Mouse (Mus musculus) adrenal gland, postnatal 14 days (tissue): ENCODE results near the gene Nrap. TPM values are rescaled to one million over a fixed set of nuclear protein-coding genes. Genes with fewer than 3 reads are reported as not detected.

ENCODE experiments used
- DNase-seq: peaks from one replicate; pipeline ENCODE4 v3.0.0; 2021; ENCODE audit warnings: mixed read lengths
- total RNA-seq: library from RNA; stranded (reverse); gene quantifications from 2 replicates; pipeline ENCODE4 v1.2.3, GENCODE M21; 2021

Gene Nrap
- total RNA-seq, 1 experiment from 2014 or later, result 0.11 TPM

DNA sequence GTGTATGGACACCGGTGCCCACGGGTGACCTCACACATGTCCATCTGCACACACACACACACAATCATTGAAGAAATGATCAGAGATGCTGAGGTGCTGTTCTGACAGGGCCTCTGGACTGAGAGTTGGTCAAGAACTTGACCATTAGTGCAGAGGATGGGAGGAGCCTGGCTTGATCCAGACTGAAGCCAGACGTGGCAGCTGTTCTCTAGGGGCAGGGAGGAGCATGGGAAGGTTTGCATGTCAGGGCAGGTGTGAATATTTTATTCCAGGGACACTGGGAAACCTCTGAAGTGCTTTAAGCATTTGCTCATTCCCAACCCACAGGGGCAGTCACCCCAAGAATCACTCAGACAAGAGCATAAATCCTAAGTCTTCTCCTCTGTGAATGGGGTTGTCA is 92.6 kb downstream of the Nrap start:
- no peak for DNase-seq

DNA sequence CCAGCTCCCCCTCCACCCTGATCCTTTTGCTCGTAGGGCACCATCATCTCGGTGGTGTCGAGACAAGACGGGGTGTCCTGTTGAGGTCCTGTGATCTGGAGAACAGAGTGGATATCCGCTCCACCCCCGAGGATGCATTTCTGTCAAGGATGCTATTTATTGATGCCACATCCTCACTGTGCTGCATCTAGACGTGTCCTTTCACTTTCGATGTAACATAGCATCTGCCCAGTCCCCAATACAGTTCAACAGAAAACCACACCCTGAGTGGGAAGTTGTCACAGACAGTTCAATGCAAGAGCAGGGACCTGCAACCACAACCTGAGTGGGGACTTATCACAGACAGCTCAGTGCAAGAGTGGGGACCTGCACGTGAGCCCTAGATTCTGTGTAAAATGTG is 93.2 kb downstream of the Nrap start:
- no peak for DNase-seq

DNA sequence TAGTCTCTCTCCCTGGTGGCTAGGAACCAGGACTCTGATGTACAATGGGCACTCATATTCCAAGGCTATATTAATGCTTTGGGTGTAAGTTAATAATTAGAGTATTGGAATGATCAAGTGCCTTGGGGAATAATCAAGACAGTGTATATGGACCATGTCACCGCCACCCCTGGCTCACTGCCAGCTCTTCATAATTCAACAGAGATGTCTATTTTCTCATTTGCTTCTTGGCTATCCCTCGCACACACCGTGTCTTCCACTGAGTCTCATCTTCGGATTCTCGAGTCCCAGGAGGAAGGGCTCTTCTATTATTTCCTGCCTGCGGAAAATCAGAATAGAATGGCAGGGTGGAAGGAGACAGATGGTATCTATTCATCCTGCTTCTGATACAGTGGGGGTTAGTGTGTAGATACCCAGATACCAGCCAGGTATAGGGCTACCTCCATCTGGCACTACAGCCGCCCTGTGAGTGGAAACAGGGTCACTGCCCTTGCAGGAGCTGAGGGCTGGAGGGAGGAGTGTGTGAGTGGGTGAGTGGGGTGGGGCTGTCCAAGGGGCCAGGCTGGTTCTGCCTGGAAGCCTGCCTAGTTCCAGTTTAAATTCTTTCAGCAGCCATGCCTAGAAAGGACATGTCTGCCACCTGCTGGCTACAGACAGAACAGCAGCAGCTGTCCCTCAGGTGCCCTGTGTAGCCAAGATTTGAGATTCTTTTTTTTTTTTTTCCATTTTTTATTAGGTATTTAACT is 95.0 kb downstream of the Nrap start:
- DNase-seq, result peak; percentile 82

DNA sequence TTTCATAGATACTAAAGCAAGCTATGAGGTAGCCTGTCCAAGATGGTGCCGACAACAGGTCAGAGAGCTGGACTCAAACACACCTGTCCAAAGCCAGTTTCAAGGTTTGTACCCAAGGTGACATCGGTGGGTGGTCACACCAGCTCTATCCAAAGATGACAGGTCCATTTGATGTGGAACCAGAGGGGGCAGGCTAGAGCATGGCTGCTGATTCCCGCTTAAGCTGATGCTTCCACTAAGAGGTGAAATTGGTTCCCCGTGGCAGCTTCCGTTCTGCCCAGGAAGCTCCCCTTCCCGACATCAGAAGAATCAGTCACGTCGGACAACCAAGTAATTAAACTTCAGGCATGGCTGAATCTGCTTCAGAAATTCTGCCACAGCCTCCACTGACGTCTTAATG is 97.5 kb downstream of the Nrap start:
- no peak for DNase-seq

DNA sequence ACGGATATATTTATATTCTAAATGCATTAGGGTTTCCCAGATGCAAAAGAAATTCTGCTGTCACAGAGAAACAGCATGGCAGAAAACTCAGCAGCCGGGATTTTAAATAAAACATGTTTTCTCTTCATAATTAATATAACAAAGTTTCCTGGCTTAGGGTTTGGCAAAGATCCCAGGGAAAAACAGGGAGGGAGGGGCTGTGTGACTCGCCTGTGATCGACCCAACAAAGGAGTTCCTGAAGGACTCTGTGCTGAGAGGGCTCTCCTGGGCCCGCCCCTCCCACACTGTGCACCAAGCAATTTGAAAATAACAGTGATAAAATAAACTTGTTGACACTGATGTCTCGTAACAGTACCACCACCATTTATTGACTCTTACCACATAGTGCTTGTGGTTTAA is 97.9 kb downstream of the Nrap start:
- DNase-seq, result peak; percentile 39

DNA sequence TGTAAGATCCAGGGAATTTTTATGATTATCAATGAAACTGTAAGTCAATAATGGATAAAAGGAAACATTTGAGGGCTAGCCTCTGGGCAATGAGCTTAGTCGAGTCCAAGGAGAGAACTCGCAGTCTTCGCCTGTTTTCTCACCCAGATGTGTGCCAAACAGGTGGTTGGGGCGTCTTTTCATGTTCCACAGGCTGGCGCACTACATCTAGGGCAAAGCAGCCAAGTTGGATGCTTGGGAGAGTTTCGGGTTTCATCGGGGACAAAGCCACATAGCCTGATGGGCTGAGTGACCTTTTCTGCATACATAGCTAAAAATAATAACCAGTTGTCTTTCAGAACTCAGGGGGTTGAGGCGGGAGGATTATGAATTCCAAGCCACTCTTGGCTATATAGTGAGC is 100.2 kb downstream of the Nrap start:
- DNase-seq, result no peak

DNA sequence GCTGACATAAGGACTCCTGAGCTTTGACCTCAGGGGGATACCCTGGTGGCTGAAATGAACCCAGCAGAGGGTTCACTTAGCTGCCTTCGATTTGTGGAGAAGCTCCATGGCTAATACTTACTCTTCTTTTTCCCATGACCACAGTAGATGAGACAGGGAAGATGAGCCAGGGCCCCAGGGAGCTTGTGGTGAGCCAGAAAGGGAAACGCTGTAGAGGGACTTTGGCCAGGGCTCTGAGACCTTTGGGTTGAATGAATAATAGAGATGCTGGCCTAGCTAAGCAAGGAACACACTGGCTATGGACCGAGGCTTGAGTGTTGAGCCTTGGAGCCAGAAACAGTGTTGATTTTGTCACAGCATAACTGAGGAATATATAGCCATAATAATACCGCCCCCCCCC is 101.4 kb downstream of the Nrap start:
- no peak for DNase-seq

DNA sequence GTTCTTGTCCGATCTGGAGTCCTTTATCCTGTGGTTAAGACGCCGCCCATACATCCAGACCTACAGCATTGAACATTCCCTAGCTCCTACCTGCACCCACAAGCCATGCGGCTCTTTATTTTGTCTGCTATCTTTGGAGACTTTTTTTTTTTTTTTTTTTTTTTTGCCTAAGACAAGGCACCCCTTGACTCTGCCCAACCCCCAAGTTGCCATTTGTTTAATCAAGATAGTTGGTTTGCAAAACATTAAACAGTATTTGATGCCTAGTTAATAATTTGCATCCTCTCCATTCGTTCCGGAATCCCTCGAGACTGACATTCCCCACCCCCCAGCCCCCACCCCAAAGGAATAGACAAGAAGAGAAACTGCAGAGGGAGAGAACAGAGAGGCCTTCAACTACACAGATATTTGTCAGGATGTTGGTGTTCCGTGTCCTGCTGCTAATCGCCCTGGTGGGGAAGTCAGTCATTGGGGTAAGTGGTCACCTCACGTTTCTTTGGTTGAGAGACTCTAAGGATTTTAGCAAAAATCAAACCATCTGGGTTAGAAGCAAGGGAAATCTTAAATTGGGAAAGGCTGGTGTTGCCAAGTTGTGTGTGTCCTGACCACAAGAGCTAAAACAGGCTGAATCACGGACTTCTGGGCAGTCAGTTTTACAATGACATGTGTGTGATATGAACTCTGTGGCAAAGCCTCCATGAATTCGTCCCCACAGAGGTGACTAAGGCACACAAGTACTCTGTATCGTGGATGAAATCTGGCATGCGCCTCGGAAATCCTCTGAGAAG is 102.1 kb downstream of the Nrap start:
- no peak for DNase-seq

DNA sequence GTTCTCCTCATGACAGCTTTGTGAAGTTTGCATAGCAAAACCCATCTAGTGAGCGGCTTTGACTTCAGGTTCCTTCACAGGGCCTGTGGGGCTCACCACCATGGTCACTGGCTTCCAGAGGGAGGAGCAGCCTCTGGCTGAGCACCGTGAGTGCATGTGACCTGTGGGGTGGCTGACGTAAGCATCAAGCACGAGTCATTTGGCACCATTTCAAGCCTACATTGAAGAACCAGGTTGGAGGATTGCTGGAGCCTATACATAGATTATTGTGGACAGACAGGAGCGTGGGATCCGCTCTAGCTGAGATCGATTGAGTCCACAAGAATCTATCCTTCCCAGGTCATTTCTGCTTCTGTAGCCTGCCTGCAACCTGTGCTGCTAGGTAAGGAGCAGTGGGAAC is 103.0 kb downstream of the Nrap start, which contains the start of gene Habp2:
Habp2 (plus strand) TSS at position 272 of the 400 bp plus-strand sequence.
- no peak for DNase-seq

DNA sequence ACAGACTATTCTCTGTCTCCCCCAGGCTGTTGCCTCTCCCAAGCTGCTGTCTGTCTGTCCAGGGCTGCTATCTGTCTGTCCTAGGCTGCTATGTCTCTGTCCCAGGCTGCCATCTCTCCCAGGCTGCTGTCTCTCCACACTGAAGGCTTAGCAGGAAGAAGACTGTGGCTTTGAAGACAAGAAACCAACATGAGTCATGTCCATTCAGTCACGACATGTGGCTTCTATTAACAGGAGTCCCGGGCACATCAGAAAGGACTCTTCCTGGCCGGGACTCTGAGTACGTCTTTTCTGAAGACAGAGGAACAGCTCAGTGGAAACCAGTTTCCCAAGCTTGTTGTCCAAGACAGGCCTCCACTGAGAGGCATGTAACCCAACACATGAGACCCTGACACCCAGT is 104.6 kb downstream of the Nrap start:
- DNase-seq, result no peak

DNA sequence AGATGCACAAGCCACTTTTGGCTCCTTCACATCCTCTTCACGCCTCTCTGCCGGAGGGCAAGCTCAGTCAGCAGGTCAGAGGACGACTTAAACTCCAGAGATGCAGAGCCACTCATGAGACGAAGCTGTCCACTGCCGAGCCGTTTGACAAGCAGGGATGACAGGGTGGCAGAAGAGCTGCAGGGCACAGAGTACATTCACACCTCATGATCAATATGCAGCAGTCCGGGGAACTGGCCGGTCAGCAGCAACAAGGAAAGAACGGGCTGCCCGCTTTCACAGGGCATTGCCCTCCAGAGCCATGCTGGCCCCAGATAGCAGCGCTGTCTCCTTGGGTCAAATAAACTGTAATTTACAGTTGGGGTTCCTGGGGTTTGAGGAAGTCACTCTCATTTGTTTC is 111.5 kb downstream of the Nrap start:
- no peak for DNase-seq

DNA sequence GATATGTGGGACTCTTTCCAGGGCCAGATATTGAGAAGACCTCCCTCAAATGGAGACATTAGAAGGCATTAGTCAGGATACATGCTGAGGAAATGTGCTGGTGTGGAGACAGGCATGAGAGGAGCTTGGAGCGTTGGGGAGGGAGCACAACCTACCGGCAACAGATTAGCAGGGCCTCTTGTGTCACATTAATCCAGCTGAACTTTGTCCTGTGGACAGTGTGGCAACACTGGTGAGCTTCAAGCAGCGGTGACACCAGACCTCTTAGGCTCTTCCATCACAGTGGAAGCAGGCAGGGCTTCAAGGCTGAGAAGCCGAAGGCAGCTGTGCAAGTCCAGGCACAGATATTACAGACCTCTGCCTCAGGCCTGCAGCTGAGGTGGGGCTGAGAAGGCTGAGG is 111.9 kb downstream of the Nrap start:
- DNase-seq, result no peak

DNA sequence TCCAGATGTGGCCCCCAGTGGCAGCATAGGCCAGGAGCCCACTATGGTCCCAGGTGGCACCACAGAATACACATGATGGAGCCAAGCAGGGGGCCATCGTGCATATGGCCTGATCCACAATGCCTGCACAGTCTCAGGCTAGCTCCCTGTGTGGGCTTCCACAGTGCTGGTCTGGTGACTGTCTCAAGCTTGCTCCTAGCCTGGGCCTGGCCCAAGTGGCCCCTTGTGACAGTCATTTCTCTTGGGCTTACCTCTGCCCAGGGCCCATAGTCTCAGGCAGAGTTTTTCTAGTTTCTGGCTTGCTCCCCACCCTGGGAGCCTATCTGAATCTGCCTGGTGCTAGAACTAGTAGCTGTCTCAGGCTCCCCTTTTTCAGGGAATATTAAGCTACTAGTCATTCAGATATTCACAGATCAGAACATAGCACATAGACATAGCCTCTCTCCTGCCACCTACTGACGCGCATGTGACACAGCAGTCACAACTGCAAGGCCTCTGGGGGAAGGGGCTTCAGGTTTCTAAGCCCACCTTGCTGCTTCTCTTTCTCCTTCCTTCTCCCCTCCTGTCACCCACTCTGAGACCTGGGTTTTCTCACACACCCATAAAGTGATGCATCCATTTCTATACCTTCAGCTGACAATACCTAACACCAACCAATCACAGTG is 112.6 kb downstream of the Nrap start:
- DNase-seq, result no peak

DNA sequence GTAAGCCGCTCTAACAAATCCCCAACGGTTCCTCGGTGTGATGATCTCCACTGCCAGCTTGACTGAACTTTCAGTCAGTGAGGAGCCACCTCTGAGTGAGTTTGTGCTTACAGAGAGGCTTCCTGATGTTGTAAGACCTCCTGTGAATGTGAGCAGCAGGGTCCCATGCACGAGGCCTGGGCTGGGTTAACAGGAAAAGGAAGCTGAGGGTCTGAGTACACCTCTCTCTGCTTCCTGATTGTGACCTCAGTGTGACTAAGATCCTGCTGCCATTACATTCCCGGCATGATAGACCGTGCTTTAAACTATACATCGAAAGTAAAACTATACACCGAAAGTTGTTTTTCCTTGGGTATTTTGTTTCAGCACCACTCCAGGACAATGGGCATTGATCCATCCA is 117.8 kb downstream of the Nrap start:
- no peak for DNase-seq

Other genes starting within 250 kb of the Nrap start
- 0.86 and 19.1 TPM in 2 replicates for gene Habp2, start 102.9 kb downstream of the Nrap start, total RNA-seq
- gene Casp7, start 7.1 kb upstream of the Nrap start, total RNA-seq, result 13.7 and 15.7 TPM in 2 replicates
- 0.22 and 0.53 TPM in 2 replicates for gene Plekhs1, start 71.6 kb upstream of the Nrap start, total RNA-seq
- 11.4 and 17.5 TPM in 2 replicates for gene Dclre1a, start 158.2 kb upstream of the Nrap start, total RNA-seq
- 17.7 and 22.3 TPM in 2 replicates for gene Nhlrc2, start 158.2 kb upstream of the Nrap start, total RNA-seq